Mouse (Mus musculus): ENCODE data around the gene Cib4.

The Cib4 gene

DNA sequence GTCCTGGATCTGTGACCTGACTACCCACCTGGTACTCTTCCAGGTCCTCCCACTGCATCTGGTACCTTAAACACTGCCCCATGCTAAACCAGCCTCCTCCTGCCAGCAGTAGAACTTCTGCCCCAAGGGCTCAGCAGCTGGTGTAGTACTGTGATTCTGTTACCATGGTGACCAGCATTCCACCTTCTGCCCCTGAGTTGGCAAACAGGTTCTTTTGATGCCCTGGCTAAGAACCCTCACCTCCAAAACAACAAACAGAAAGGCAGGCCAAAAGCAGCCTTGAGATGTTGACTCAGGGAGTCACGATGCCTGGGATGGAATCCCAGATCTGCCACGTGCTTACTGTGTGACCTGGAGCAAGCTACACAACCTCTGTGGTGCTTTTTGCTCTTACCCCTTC is at the start of gene Cib4:
TSS of gene Cib4 (minus strand) at position 139 of the 400 bp plus-strand sequence.
- DNase-seq = no peak

DNA sequence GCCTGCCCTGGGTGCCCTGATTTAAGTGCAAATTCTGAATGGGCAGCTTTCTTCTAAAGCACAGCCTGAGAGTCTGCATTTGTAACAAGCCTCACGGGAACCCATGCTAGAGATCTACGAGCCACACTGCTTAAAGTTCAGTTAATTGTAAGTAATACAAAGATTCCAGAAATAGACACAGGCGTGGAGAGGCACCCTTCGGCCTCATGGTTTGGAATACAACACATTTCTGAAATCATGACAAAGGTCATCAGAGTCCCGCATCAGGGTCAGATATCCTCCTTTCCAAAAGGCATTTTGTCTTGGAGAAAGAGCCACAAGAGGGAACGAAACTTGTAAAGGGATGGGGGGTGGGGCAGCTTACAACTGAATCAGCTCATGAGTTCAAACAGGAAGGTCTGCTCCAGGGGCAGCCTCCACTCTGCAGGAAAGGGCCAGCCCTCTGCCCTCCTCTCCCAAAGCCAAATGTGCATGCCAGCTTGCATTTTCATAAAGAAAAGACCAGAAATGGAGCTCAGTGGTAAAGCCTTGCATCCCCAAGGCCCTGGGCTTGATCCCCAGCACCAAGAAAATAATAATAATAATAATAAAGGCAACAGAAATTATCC is 49.4 kb upstream of the Cib4 start:
- DNase-seq = no peak

DNA sequence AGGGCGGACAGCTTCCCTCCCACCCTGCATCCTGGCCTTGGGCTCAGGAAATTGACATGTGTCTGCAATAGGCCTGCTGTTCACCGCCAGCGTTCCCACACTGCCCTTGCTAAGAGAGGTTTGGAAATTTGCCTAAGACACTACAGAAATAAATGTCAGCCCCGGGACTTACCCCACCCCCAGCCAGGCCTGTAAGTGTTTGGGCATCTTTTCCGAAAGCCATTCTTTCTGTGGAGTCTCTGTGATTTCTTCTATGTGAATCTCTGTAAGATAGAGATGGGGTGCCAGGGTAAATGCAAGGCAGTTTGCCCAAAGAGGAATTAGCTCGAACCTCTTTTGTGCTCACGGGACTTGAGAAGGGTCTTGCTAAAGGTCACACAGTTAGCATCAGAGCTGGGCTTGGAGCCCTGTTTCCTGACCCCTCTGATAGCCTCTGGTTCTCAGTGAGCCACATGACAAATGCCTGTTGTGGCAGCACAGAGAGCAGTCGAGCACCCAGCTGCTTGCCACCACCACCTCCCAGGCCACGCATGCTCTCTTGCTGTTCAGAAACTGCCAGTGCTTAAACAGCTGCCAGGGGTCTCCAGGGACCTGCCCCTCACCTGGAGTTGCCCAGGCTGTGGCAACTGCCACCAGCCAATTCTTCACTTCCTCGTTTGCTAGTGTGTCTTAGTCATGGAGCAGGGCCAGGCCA is 48.3 kb upstream of the Cib4 start:
- no peak for DNase-seq

DNA sequence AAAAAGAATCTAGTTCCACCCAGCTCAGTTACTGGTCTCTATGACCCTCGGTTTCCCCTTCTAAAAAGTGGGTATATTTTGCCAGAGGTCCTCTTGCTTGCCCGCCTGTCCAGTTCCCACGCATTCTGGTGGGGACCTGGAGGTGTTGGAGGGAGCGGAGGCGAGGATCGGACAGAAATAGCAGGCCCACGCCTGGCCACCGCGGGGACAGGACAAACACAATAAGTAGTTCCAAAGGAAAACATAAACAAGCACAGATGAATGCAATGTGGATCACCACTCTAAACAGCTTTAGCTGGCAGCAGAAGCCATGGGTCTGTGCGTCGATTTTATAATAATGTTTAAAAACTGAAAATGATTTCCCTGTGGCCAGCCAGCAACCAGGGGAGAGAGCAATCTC is 47.7 kb upstream of the Cib4 start:
- no peak for DNase-seq

DNA sequence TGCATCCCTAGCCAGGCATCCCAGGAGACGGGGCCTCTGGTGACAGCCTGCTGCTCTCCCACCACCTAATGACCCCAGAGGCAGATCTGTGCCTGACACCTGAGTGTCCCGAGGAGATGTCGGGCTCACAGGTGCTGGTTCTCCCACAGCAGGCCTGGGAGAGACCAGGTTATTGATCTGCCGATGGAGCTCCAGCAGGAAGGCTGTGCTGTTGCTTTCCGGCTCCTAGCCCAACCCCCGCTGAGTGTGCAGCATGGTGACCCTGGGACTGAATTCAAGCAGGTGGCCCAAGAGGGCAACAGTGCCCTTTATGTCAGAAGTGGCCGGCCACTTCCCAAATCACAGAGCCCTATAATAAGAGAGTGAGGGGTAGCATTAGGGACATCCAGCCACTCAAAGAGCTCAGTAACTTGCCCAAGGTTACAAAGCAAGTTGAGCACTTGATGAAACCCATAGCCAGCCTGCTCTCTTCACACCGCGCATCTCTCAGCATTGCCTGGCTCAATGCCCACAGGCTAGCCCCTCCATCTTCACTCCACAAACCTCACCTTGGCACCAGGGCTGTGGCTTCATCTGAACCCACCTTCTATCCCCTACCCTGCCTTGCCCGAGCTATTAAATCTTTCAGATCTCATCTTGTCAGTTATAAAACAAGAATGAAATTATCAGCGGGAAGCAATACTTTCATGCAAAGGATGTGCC is 46.8 kb upstream of the Cib4 start:
- DNase-seq = no peak

DNA sequence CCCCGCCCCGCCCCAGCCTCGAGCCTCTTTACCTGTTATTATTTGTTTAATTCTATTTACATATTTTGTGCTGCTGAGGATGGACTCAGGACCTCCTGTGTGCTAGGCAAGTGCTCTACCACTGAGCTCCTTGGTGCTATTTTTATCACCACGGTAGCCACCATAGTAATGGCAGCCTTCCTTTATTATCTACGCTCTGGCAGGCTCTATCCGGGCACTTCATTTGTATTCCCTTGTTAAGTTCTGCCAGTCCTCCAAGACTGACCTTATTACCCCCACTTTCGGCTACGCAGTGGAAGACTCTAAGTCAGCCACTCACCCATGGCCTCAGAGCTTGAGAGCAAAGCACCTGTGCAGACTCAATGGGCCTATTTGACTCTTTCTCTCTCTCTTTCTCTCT is 46.1 kb upstream of the Cib4 start:
- no peak for DNase-seq

DNA sequence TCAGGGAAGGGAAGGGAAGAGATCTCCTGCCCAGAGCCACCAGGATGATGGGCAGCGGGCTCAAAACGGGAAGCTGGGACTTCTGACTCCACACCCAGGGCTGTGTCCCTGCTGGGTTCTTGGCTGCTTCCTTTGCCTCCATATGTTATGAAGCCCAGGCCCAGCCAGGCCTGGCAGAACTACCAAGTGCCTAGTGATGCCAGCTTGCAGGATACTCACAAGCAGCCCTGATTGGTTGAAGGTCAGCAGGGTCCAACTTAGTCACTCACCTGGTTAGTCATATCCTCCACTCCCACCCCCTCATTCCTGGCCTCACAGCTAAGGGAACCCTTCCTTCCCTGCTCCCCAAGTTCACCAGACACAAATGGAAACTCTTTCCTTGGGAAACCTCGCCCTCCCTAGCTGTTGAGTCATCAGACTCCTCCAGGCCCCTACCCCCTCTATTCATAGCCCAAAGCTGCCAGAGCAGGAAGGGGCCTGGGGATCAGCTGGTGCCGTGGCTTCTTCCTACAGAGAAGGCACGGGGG is 45.6 kb upstream of the Cib4 start:
- no peak for DNase-seq

DNA sequence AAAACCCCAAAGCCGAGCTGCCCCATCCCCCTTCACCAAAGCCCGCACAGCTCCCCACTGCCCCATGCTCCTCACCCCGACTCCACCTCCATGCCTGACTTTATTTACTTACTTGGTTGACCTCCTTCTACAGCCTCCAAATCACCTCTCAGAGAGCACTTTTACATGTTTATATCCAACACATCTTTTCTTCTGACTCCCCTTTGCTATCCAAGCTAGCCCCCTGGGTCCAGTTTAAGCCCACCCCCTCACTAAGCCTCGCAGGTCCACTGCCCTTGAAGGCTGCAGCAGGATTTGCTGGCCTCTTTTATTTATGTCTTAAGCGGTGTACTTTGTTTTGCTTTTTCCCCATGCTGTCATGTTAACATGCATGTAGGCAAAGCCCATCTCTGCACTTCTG is 44.6 kb upstream of the Cib4 start:
- DNase-seq = no peak

DNA sequence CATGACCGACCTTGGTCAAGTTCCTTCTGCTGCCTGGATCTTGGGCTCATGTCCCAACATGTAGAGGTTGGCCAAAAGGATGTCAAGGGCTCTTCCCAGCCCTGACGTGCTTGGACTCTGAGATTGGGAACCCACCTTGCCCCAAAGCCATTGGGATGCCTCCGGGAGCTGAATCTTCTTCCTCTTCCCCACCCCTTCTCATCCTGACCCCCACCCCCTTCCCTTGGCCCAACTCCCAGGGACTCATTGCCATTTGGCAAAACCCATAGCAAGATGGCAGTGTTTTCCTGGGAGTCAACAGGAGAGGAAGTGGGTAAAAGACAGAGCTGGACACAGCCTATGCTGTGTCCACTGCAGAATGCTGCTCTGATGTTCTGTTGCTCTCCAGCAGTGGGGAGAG is 43.9 kb upstream of the Cib4 start:
- no peak for DNase-seq

DNA sequence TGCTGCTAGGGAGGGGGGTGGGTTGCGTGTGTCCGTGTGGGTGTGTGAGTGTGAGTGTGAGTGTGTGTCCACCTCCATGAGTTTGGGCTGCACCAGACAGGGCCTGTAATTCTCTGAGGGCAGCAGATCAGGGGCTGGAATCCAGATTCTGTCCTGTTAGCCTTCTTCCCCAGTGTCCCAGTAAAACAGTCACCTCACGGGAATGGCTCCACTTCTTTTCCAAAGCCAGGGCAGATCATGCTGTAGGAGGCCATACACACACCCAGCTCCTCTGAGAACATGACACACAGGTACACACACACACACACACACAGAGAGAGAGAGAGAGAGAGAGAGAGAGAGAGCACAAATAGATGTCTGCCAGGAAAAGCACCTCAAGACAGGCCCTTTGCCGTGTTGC is 43.4 kb upstream of the Cib4 start:
- no peak for DNase-seq

DNA sequence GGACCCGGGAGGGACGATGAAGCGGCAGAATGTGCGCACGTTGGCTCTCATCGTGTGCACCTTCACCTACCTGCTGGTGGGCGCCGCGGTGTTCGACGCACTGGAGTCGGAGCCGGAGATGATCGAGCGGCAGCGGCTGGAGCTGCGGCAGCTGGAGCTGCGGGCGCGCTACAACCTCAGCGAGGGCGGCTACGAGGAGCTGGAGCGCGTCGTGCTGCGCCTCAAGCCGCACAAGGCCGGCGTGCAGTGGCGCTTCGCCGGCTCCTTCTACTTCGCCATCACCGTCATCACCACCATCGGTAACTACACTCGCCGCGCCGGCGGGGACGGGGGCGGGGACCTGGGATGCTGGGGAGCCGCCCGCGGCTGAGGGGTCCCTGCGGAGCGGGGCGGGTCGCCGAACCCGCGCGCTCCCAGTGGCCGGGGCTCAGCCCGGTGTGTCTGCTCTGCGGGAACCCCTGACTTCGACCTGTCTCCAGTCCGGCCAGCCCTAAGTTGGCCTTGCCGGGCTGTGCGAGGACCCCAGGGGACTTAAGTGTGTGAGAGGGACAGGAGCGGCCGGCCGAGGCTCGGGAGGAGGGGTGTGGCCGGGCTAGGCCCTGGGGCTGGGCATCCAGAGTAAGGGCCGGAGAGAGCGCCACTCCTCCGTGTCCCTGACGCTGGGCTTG is 42.8 kb upstream of the Cib4 start:
- DNase-seq = peak; percentile 58

DNA sequence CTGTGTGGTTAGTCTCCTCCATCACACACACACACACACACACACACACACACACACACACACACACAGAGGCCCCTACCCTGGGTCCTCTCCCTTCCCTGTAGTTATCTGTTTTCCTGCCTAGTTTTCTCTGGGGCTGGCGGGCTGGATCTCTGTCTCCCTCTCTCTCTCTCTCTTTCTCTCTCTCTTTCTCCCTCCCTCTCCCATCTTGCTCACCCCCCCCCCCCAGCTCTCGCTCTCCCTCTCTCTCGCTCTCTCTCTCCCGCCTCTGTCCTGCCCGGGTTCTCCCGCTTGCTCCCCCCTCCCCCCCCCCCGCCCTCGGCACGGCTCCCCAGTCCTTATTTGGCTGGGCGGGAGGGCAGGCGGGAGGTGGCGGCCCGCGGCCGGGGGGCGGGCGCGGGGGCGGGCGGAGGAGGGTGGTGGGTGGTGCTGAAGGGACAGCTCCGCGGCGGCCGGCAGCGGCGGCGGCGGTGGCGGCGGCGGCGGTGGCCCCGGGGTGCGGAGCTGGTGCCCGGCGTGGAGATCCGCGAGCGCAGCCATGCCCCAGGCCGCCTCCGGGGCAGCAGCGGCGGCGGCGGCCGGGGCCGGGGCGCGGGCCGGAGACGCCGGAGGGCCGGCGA is 42.2 kb upstream of the Cib4 start, which contains the start of gene Kcnk3:
TSS of gene Kcnk3 (plus strand) at position 490 of the 620 bp plus-strand sequence.
- peak; percentile 68 for DNase-seq

DNA sequence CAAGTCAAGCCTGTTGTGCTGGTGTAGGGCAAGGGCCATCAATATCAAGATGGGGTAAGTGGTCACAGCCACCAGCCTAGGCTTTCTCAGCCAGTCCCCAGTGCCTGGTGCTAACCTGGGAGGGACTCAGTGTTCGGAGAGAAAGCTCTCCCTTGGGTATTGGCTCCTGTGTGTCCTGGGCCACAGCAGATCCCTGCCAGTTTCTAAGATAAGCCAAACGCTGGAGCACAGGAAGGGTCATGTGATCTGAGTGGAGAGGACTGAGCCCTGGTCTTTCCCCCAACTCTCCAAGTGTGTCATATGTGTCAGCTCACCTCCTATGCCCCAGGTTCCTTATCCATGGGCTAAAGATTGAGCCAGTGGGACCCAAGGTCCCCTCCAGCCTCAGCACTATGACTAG is 41.5 kb upstream of the Cib4 start:
- DNase-seq = no peak

DNA sequence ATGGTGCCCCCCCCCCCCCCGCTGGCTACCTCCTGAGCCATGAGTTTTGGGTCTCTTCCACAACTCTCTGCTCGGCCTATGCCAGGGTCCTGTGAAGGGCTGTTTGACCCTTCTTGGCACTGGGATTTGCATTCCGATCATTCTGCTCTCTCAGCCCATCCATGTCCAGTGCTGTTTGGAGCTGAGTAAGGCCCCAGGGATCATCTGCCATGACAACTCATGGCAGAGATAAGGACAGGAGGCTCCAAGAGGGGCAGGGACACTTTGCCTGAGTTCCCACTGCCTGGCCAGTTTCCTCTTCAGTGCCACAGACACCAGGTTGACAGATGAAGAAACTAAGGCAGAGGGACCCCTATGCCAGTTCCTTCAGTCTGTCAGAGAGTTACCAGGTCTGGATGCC is 41.0 kb upstream of the Cib4 start:
- no peak for DNase-seq

DNA sequence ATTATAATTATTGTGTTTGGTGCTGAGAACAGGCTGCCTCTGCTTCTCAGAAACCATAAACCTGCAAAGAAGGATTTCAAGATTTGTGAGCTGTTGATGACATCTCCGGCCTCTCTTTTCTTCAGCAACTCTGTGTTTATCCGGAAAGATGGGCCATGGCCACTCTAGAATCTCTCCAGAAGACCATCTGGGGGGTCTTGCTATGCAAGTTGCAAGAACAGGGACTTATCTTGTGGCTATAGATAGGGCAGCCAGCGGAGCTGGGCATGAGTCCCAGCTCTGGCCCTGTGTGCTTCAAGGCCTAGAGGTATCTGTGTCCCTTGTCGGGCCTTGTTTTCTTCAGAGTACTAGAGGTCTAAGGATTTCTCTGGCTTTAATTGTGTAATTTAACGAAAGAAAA is 36.4 kb upstream of the Cib4 start:
- no peak for DNase-seq

DNA sequence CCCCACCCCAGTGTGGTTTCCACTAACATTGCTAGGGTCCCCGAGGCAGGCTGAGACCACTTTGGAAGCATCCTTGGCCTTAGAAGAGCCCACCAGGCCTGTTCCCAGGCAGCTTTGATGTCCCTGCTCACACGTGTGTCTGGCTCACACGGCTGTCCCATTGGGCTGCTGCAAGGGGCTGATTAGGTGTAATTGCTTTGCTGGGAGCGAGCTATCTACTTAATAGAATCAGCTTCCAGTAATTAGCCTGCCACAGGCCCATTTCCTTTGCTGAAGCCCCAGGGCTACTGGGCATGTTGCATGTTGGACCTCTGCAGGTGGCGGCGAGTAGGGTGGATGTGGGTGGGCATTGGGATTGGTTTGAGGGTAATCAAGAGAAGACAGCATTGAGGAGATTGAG is 35.1 kb upstream of the Cib4 start:
- DNase-seq = no peak

DNA sequence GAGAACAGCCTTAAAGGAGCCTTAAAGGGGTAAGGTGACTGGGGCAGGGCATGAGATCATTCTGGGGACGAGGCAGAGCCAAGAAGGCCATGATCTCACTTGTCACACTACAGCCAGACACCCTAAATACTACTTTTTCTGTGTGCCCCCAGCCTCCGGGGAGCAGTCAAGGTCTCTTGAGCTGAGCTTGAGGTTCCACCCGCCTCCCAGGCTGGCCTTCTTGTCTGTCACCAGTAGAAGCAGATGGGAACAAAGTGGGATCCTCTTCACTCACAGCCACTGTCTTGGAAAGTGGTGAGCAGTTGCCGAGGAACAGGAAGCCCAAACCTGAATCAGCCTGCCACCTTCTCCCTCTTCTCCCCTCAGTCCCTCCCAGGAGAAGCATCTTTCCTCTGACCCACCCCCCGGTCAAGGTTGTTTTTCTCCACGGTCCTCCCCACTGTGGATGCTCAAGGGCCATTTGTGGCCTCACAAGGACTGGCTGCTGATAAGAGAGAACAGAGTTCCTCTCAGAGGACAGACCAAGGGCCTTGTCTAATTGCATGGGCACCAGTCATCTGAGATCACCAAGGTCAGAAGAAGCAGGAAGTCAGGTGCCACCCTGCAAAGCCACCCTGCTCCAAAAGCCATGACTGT is 32.9 kb upstream of the Cib4 start:
- DNase-seq = no peak

DNA sequence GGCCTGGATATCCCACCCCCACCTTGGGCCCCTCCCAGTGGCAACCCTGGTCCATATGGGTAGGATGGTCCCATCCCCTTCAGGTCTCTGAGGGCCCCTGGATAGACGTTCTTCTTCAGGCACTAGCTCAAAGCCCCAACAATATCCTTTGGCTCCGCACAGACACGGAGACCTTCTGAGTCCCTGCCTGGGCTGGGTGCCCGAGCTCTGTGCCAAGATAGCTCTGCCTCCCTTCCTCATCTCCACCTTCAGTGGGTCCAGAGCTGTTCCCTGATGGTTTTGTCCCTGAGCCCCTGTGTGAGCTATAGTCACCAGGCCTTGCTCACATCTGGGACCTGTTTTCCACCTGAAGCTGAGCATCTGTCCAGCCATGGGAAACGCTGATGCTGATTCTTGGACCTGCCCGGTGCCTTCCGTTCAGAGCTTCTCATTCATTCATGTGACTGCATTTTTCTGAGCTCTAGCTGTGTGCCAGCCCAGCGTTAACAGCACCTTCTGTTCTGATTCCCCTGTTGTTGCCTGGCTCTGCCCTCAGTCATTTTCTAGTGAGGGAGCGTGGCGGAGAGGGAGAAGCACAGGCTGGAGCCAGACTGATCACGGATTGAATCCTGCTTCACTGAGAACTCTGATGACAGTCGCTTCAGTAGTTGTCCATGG is 32.1 kb upstream of the Cib4 start:
- DNase-seq = peak; percentile 56

DNA sequence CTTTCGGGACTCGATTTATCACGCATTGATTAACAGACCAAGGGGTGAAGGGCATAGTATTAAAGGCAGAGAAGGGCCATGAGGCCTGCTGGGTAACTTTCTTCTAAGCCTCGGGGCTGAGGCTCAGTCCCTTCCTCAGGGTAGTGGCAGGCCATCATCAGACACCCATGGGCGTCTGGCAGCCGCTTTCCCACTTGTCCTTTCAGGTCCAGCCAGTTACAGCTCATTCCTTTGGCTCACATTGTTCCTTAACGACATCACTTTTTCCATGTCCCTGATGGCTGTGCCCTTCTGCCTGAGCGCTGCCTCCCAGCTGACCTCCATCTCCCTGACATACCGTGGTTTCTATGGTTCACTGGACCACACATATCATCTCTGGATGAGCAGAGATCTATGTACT is 31.6 kb upstream of the Cib4 start:
- no peak for DNase-seq

DNA sequence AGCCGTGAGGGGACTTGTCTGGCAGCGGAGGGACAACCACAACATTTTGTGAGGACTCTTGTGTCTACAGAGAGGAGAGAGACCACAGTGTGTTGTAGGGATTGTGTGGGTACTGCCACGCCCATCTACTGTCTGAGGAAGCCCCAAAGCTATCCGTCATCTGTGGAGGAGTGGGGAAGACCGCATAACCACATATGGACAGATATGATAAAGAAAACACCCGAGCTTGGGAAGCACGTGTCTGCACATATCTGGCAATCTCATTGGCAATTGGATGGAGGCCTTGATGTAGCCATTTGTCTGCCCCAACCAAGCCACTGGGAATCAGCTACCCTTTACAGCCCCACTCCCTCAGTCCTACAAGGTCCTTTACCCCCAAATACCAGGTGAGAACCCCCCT is 30.6 kb upstream of the Cib4 start:
- DNase-seq = no peak

DNA sequence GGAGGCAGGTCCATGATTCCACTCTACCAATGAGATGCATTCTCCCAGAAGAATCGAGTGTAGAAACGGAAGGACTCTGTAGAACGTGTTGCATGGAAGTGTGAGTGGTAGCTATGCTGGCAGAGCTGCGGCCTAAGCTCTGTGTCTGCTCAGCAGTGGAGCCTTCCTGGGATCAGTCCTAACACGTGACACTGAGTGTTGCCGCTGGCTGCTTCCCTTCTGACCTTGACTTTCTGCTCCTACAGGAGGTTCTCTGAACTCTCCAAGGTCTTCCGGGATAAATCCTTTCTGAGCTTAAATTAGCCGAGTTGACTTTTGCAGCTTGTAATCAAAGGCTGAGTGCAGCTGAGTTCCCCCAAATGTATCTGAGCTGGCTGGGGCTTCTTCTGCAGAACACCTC is 28.7 kb upstream of the Cib4 start:
- no peak for DNase-seq

DNA sequence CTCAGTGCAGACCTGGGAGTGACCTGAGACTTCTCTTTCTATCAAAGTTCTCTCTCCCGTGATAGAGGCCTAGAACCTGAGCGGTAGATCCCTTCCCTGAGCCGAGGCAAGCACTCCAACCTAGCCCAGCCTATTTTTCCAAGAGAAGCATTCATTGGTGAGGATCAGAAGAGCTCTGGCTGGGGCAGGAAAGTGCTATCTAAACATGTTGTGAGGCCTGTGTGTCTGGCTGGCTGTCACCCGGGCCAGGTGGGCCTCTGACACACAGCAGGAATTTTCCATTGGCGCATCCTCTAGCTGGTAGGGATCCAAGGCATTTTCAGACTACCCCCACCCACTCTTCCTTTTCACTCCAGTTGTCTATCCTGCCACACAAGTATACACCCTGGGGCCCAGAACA is 26.2 kb upstream of the Cib4 start:
- no peak for DNase-seq

All from right cerebral cortex, postnatal 4 days (tissue).